Mouse (Mus musculus) 3T3-L1 (cell line): ENCODE data around the gene Sh3glb2.

Source experiments
- DNase-seq: peaks from one replicate; pipeline ENCODE4 v3.0.0-alpha.2; 2015; ENCODE audit warnings: low read depth, low spot score

The Sh3glb2 gene

GRCm38 (mm10) chr2:30342061-30342460 lies 17.1 kb downstream of the Sh3glb2 start:
- no peak for DNase-seq

- no peak for DNase-seq
These were observed 22.0 kb downstream of the Sh3glb2 start for GRCm38 (mm10) chr2:30337179-30337578.

DNA sequence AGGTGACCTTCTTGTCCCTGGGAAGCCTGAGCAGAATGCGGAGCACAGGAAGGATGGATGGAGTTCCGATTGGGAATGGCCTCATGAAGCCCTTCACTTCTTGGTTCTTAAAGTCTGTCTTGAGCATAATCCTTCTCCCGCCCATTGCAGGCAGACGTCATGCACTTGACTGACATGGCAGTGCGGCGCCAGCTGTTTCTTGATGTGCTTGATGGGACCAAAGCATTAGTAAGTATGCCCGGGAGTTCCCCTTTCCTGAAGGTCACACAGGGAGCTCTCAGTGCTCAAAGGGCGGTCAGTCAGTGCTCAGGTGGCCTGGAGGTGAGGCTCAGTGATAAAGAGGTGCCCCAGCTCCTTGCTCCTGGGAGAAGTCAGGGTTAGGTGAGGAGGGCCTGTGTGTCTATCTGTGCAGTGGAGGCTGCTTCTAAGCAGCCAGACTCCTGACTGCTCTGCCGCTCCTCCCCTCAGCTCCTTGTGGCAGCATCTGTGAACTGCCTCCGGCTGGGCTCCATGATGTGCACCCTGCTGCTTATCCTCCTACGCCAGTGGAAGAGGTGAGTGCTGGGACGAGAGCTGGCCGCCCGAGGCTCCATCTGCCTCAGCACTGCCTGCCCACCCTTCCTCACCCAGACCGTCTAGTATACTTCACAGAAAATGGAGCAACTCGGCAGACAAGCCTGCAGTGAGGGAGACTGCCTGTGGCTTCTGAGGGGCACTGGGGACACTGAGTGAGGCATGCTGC lies 22.8 kb downstream of the Sh3glb2 start:
- DNase-seq, result no peak

- no peak for DNase-seq
These were observed 23.8 kb downstream of the Sh3glb2 start for GRCm38 (mm10) chr2:30335324-30335723.

DNA sequence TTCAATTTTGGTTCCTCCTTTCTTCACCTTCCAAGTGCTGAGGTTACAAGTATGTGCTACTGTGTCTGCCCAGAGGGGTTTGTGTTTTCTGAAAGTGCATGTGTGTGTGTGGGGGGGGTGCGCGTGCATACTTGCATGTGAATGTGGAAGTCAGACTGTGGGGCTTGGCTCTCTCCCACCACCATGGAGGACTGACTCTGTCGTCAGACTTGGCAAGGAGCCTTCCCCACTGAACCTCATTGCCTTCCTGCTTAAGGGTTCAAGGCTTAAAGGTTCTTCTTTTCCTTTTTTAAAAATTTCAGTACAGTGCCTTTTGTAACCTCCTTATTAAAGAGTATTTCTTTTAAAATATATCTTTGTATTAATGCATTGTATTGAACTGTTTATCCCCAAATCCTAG lies 30.3 kb downstream of the Sh3glb2 start:
- DNase-seq, result no peak

DNA sequence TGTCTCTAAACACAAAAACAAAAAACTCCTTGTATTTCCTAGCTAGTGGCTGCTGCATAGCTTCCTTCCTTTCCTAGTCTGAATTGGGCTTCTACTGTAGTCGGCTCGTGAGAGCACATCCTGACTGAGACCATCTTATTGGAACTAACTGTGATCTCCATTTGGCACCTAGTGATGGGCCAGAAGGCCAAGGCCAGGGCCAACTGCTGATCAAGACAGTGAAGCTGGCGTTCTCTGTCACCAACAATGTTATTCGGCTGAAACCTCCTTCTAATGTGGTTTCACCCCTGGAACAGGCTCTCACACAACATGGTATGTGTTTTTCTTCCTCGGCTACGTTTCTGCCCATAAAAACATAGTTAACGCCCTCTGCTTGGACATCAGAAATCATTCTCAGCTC lies 31.9 kb downstream of the Sh3glb2 start:
- no peak for DNase-seq

GRCm38 (mm10) chr2:30325296-30325695 lies 33.8 kb downstream of the Sh3glb2 start:
- DNase-seq, result peak; percentile 29

- peak; percentile 89 for DNase-seq
These were observed 36.0 kb downstream of the Sh3glb2 start for GRCm38 (mm10) chr2:30323111-30323510.

- DNase-seq, result peak; percentile 13
These were observed 39.9 kb downstream of the Sh3glb2 start for GRCm38 (mm10) chr2:30319260-30319659.

- no peak for DNase-seq
These were observed 42.2 kb downstream of the Sh3glb2 start for GRCm38 (mm10) chr2:30316955-30317354.

DNA sequence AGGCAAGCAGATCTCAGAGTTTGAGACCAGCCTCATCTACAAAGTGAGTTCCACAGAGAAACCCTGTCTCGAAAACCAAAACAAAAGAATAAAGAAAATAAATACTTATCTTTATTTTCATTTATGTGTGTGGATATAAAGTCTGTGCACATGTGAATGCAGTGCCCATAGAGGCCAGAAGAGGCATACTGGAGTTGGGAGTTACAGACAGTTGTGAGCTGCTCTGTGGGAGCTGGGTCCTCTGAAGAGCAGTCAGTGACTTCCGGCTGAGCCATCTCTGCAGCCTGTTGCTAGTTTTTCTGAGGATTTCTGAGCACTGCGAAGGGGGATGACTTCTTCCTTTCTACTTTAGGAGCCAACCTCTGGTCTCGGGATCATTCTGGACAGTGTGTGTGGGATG lies 43.0 kb downstream of the Sh3glb2 start:
- peak; percentile 45 for DNase-seq

GRCm38 (mm10) chr2:30311481-30311880 lies 47.7 kb downstream of the Sh3glb2 start:
- peak; percentile 54 for DNase-seq

DNA sequence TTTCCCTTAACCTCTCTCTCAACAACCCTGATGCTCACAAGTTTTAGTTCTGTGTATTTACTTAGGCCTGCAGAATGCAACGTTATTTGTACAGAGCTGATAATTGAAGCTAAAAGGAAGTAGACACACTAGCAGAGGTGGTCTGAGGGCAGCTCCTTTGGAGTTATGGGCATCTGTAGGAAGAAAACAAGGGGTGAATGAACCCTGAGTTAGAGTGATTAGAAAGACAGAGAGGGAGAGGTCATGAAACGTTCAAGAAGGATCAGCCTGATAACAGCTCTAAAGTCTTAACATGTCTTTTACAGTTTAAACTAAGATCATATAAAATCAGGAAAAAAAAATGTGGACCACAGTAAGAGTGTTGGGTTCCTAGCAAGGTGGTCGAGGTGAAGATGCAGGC lies 49.8 kb downstream of the Sh3glb2 start:
- DNase-seq, result no peak

DNA sequence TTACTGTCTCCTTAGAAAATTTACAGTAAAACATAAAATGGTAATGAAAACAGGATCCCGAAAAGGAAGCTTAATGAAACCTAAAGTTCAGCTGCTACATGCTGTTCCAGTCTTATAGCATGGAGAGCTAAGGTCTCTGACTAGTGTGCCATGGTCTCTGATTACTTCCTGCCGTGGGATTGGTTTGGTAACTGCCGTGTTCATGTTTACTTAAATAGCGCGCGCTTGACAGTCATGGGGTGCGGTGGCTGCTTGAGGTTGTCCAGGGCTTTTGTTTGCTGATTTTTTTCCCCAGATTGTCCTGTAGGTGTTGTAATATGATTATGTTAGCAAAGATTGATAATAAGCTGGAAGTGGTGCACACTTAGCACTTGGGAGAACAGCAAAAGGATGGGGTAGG lies 53.0 kb downstream of the Sh3glb2 start:
- no peak for DNase-seq

DNA sequence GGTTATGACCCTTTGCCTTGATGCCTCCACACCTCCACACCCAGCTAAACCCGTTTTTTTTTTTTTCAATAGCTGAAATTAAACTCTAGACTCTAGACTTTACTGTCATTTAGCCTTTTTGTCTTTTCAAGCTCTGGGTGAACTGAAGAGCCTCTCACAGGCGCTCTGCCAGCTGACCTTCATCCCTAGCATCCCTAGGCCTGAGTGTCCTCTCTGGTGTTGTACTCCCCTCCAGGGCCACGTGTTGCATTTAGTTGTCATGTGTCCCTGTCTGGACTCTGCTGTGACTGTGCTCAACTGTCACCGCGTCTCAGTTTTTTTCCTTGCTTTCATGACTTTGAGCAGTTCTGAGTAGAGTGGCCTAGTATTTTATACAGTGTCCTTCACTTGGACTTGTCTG lies 59.2 kb downstream of the Sh3glb2 start:
- DNase-seq, result no peak

- DNase-seq, result peak; percentile 40
These were observed 59.6 kb downstream of the Sh3glb2 start for GRCm38 (mm10) chr2:30299525-30299924.
